Mouse (Mus musculus): ENCODE results near the gene Pik3ap1. TPM values are rescaled to one million over a fixed set of nuclear protein-coding genes. Genes with fewer than 3 reads are reported as not detected.

Pik3ap1 gene
- polyA plus RNA-seq, 1 experiment from 2014 or later = 21.8 TPM

DNA sequence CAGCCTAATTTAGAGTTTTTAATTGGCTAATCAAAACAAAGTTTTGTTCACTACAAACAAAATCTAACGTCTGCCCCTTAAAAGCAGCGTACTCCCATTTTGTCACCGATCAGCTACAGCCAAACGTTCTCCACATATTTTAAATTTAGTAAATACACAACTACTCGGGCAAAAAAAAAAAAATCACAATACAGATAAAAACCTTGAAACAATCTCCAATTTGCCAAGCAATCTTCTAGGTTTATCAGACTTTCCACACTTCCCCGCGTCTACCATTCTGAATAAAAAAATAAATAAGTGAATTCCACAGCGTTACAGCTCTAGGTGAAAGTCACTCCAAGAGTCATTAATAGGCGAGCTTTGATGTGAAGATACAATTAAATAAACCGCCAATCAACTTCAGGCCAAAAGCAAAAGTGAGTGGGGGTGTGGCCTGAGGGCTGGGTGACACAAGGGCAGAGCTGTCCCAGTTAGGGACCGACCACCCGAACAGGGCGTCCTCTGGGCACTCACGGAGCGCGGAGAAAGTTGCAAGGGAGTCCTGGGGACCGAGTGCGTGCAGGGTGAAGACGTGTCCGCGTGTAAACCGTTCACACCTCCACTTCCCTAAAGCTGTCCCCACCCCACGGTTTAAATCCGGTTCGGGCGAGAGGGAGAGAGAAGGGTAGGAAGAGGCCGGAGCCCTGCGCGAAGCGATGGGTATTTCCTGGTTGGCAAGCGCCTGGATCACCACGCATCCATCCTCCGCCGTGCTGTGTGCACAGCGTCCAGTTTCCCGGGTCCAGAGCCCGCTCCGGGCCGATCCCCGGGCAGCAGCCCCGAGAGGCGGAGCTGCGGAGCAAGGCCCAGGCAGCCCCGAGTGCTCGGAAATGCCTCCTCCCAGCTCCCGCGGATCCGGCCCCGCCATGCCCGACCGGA, 121.9 kb downstream of the Pik3ap1 start:
- peak; percentile 84 for ATAC-seq

GRCm38 (mm10) chr19:41260736-41261135, 124.2 kb downstream of the Pik3ap1 start:
- TF ChIP-seq CTCF (IDR thresholded peaks at IDR 0.05; ENCODE audit: low read depth) (no peak), EP300 (IDR thresholded peaks at IDR 0.05; ENCODE audit: low read depth) (no peak)
- no peak overlapping the region for H3K4me3 ChIP-seq (ENCODE audit: low read depth, low read length)
- H3K36me3 ChIP-seq (replicated peaks; ENCODE audit: insufficient read depth, low read length) = 0 out of 2 replicates have a peak, but pooled peaks cover 4% of the 10 kb centered on the region
- DNase-seq (peak; percentile 13), ATAC-seq (no peak)
- no peaks in the 10 kb centered on the region for H3K9me3 ChIP-seq (ENCODE audit: low read length)
- H3K9ac ChIP-seq (replicated peaks) = no peak overlapping the region
- no peak overlapping the region for H3K4me2 ChIP-seq (ENCODE audit: low read depth, low read length)
- H3K27me3 ChIP-seq (ENCODE audit: insufficient read depth, low read length) = no peaks in the 10 kb centered on the region
- H3K27ac ChIP-seq (ENCODE audit: low read depth) = no peak overlapping the region
- WGBS (ENCODE audit: insufficient replicate concordance) = 59% methylated on average over 3 of the region's 3 CpGs
- peaks cover 30% of the 10 kb centered on the region for H3K4me1 ChIP-seq (ENCODE audit: insufficient read depth)

More for the DNA sequence above, 121.9 kb downstream of the Pik3ap1 start:
- WGBS (ENCODE audit: insufficient replicate concordance) = 3% methylated on average over 51 of the region's 51 CpGs
- no peaks in the 10 kb centered on the region for H3K27me3 ChIP-seq (ENCODE audit: insufficient read depth, low read length)
- H3K9me3 ChIP-seq (ENCODE audit: low read length) = no peaks in the 10 kb centered on the region
- H3K27ac ChIP-seq (ENCODE audit: low read depth) = peak overlapping the region; percentile 100
- peak; percentile 81 for DNase-seq
- peak overlapping the region; percentile 80 for H3K4me3 ChIP-seq (ENCODE audit: low read depth, low read length)
- no peak for TF ChIP-seq CTCF (IDR thresholded peaks at IDR 0.05; ENCODE audit: low read depth)
- TF ChIP-seq EP300 (IDR thresholded peaks at IDR 0.05; ENCODE audit: low read depth) = no peak
- peak overlapping the region; percentile 90 for H3K9ac ChIP-seq (replicated peaks)
- peak overlapping the region; percentile 96 for H3K4me2 ChIP-seq (ENCODE audit: low read depth, low read length)
- H3K36me3 ChIP-seq (replicated peaks; ENCODE audit: insufficient read depth, low read length) = 0 out of 2 replicates have a peak, but pooled peaks cover 2% of the 10 kb centered on the region
- peaks cover 30% of the 10 kb centered on the region for H3K4me1 ChIP-seq (ENCODE audit: insufficient read depth)

DNA sequence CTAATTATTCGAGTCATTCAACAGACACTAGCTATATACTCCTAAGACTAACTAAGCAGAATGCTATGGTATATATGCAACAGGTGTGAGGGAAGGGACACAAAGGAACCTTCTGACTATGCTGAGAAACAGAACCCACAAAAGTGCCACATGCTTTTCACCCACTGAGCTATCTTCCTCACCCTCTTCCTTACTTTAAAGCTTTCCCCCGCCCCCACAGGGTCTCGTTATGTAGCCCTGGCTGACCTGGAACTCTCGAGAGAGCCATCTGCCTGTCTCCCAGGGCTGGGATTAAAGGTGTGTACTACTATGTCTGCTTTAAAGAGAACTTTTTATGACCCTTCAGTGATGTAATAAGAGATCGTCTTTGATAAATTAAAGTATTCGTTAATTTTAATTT, 125.6 kb downstream of the Pik3ap1 start:
- Histone ChIP-seq H3K4me2 (ENCODE audit: low read depth, low read length) (no peak overlapping the region), H3K27ac (ENCODE audit: low read depth) (no peak overlapping the region), H3K9me3 (ENCODE audit: low read length) (no peaks in the 10 kb centered on the region), H3K36me3 (replicated peaks; ENCODE audit: insufficient read depth, low read length) (peaks cover 9% of the 10 kb centered on the region), H3K9ac (replicated peaks) (no peak overlapping the region), H3K4me1 (ENCODE audit: insufficient read depth) (peaks cover 24% of the 10 kb centered on the region), H3K27me3 (ENCODE audit: insufficient read depth, low read length) (no peaks in the 10 kb centered on the region), H3K4me3 (ENCODE audit: low read depth, low read length) (no peak overlapping the region)
- no peak for ATAC-seq
- 75% methylated on average over 6 of the region's 6 CpGs for WGBS (ENCODE audit: insufficient replicate concordance)
- DNase-seq = no peak
- TF ChIP-seq EP300 (IDR thresholded peaks at IDR 0.05; ENCODE audit: low read depth) = no peak
- TF ChIP-seq CTCF (IDR thresholded peaks at IDR 0.05; ENCODE audit: low read depth) = no peak

GRCm38 (mm10) chr19:41258707-41259106, 126.2 kb downstream of the Pik3ap1 start:
- Histone ChIP-seq H3K4me2 (ENCODE audit: low read depth, low read length) (no peak overlapping the region), H3K4me1 (ENCODE audit: insufficient read depth) (peaks cover 24% of the 10 kb centered on the region), H3K4me3 (ENCODE audit: low read depth, low read length) (no peak overlapping the region), H3K9ac (replicated peaks) (no peak overlapping the region), H3K27me3 (ENCODE audit: insufficient read depth, low read length) (no peaks in the 10 kb centered on the region), H3K27ac (ENCODE audit: low read depth) (no peak overlapping the region), H3K9me3 (ENCODE audit: low read length) (no peaks in the 10 kb centered on the region), H3K36me3 (replicated peaks; ENCODE audit: insufficient read depth, low read length) (peaks cover 11% of the 10 kb centered on the region)
- TF ChIP-seq CTCF (IDR thresholded peaks at IDR 0.05; ENCODE audit: low read depth) (peak; percentile 61), EP300 (IDR thresholded peaks at IDR 0.05; ENCODE audit: low read depth) (no peak)
- DNase-seq (peak; percentile 55), ATAC-seq (no peak)
- WGBS (ENCODE audit: insufficient replicate concordance) = 30% methylated on average over 2 of the region's 2 CpGs

GRCm38 (mm10) chr19:41254584-41254983, 130.3 kb downstream of the Pik3ap1 start:
- H3K9ac ChIP-seq (replicated peaks) = no peak overlapping the region
- H3K4me1 ChIP-seq (ENCODE audit: insufficient read depth) = peaks cover 9% of the 10 kb centered on the region; the same call in 1 of the 2 replicates
- H3K9me3 ChIP-seq (ENCODE audit: low read length) = no peaks in the 10 kb centered on the region
- TF ChIP-seq CTCF (IDR thresholded peaks at IDR 0.05; ENCODE audit: low read depth) = no peak
- TF ChIP-seq EP300 (IDR thresholded peaks at IDR 0.05; ENCODE audit: low read depth) = no peak
- no peak overlapping the region for H3K4me2 ChIP-seq (ENCODE audit: low read depth, low read length)
- H3K27ac ChIP-seq (ENCODE audit: low read depth) = no peak overlapping the region
- WGBS (ENCODE audit: insufficient replicate concordance) = 74% methylated on average over 5 of the region's 5 CpGs
- H3K36me3 ChIP-seq (replicated peaks; ENCODE audit: insufficient read depth, low read length) = peaks cover 18% of the 10 kb centered on the region
- H3K27me3 ChIP-seq (ENCODE audit: insufficient read depth, low read length) = no peaks in the 10 kb centered on the region
- ATAC-seq (no peak), DNase-seq (no peak)
- no peak overlapping the region for H3K4me3 ChIP-seq (ENCODE audit: low read depth, low read length)

DNA sequence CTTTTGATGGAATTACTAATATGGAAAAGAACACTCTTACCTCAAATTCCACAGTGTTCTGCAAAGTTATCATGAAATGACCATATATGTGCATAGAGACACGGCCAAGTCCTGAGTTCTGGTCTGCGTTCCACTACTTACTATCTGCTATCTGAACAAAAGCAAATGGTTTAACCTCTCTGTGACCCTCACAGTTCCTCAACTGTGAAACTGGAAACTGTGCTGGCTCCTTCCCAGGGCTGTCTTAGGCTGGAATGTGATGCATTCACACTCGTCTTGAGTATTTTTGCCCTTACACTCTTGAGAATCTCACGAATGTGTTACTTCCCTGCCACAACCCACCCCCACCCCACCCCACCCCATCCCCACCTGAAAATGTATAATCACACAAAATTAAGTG, 135.9 kb downstream of the Pik3ap1 start:
- no peak for ATAC-seq
- peaks cover 35% of the 10 kb centered on the region for H3K36me3 ChIP-seq (replicated peaks; ENCODE audit: insufficient read depth, low read length)
- H3K9ac ChIP-seq (replicated peaks) = no peak overlapping the region
- H3K27me3 ChIP-seq (ENCODE audit: insufficient read depth, low read length) = no peaks in the 10 kb centered on the region
- no peaks in the 10 kb centered on the region for H3K4me1 ChIP-seq (ENCODE audit: insufficient read depth)
- no peak overlapping the region for H3K4me3 ChIP-seq (ENCODE audit: low read depth, low read length)
- H3K27ac ChIP-seq (ENCODE audit: low read depth) = no peak overlapping the region
- H3K9me3 ChIP-seq (ENCODE audit: low read length) = no peaks in the 10 kb centered on the region
- no peak for DNase-seq
- no peak overlapping the region for H3K4me2 ChIP-seq (ENCODE audit: low read depth, low read length)
- WGBS (ENCODE audit: insufficient replicate concordance) = 73% methylated on average over 4 of the region's 4 CpGs
- no peak for TF ChIP-seq CTCF (IDR thresholded peaks at IDR 0.05; ENCODE audit: low read depth)
